Mouse (Mus musculus): ENCODE data around the gene Clrn2. TPM values are rescaled to one million over a fixed set of nuclear protein-coding genes. Genes with fewer than 3 reads are reported as not detected.

Gene Clrn2
- polyA plus RNA-seq, 1 experiment from 2014 or later, result not detected

- Histone ChIP-seq H3K79me2 (ENCODE audit: inconsistent target) (no peaks in the 10 kb centered on the region), H3K4me3 (ENCODE audit: inconsistent target) (no peak overlapping the region), H3K36me3 (ENCODE audit: inconsistent target) (no peaks in the 10 kb centered on the region), H3K27ac (no peak overlapping the region)
- WGBS (ENCODE audit: missing documents), result 79% methylated on average over 1 of the region's 1 CpGs
Measured at GRCm38 (mm10) chr5:45480066-45480465, 26.5 kb downstream of the Clrn2 start.

- Histone ChIP-seq H3K27ac (no peak overlapping the region), H3K36me3 (ENCODE audit: inconsistent target) (no peaks in the 10 kb centered on the region), H3K79me2 (ENCODE audit: inconsistent target) (no peaks in the 10 kb centered on the region), H3K4me3 (ENCODE audit: inconsistent target) (no peak overlapping the region)
- WGBS (ENCODE audit: missing documents), result 88% methylated on average over 2 of the region's 2 CpGs
Measured at GRCm38 (mm10) chr5:45481125-45481524, 27.6 kb downstream of the Clrn2 start.

- Histone ChIP-seq H3K79me2 (ENCODE audit: inconsistent target) (no peaks in the 10 kb centered on the region), H3K4me3 (ENCODE audit: inconsistent target) (no peak overlapping the region), H3K36me3 (ENCODE audit: inconsistent target) (no peaks in the 10 kb centered on the region), H3K27ac (no peak overlapping the region)
- WGBS (ENCODE audit: missing documents), result 80% methylated on average over 3 of the region's 3 CpGs
Measured at GRCm38 (mm10) chr5:45482607-45483006, 29.1 kb downstream of the Clrn2 start.

GRCm38 (mm10) chr5:45483654-45484053, 30.1 kb downstream of the Clrn2 start:
- Histone ChIP-seq H3K36me3 (ENCODE audit: inconsistent target) (no peaks in the 10 kb centered on the region), H3K79me2 (ENCODE audit: inconsistent target) (no peaks in the 10 kb centered on the region), H3K4me3 (ENCODE audit: inconsistent target) (no peak overlapping the region), H3K27ac (no peak overlapping the region)
- 83% methylated on average over 1 of the region's 1 CpGs for WGBS (ENCODE audit: missing documents)

- Histone ChIP-seq H3K4me3 (ENCODE audit: inconsistent target) (no peak overlapping the region), H3K27ac (no peak overlapping the region), H3K79me2 (ENCODE audit: inconsistent target) (peaks cover 8% of the 10 kb centered on the region; the same call in 1 of the 2 replicates), H3K36me3 (ENCODE audit: inconsistent target) (no peaks in the 10 kb centered on the region)
- 71% methylated on average over 4 of the region's 4 CpGs for WGBS (ENCODE audit: missing documents)
Measured at GRCm38 (mm10) chr5:45491776-45492175, 38.2 kb downstream of the Clrn2 start.

- WGBS (ENCODE audit: missing documents), result under 1% methylated on average over 78 of the region's 78 CpGs
- H3K4me3 ChIP-seq (ENCODE audit: inconsistent target), result peak within 1 kb of the TSS; percentile 68
- 0 out of 2 replicates have a peak within 1 kb of the TSS, but pooled peaks have one; percentile 24 for H3K27ac ChIP-seq
- peaks cover 5% of the 10 kb centered on the region; the same call in 1 of the 2 replicates for H3K36me3 ChIP-seq (ENCODE audit: inconsistent target)
- peaks cover 8% of the 10 kb centered on the region; the same call in 1 of the 2 replicates for H3K79me2 ChIP-seq (ENCODE audit: inconsistent target)
Measured at GRCm38 (mm10) chr5:45493191-45494092, 39.9 kb downstream of the Clrn2 start, which contains the start of gene Lap3. Lap3 (plus strand) TSS chr5:45493374.

- Histone ChIP-seq H3K79me2 (ENCODE audit: inconsistent target) (peaks cover 8% of the 10 kb centered on the region; the same call in 1 of the 2 replicates), H3K4me3 (ENCODE audit: inconsistent target) (peak overlapping the region; percentile 68), H3K27ac (no peak overlapping the region), H3K36me3 (ENCODE audit: inconsistent target) (peaks cover 6% of the 10 kb centered on the region)
- WGBS (ENCODE audit: missing documents), result 90% methylated on average over 9 of the region's 9 CpGs
Measured at GRCm38 (mm10) chr5:45494093-45494755, 40.7 kb downstream of the Clrn2 start.

GRCm38 (mm10) chr5:45495429-45495975, 42.0 kb downstream of the Clrn2 start:
- H3K4me3 ChIP-seq (ENCODE audit: inconsistent target), result no peak overlapping the region
- H3K36me3 ChIP-seq (ENCODE audit: inconsistent target), result peaks cover 6% of the 10 kb centered on the region
- H3K79me2 ChIP-seq (ENCODE audit: inconsistent target), result peaks cover 8% of the 10 kb centered on the region; the same call in 1 of the 2 replicates
- H3K27ac ChIP-seq, result no peak overlapping the region
- WGBS (ENCODE audit: missing documents), result 95% methylated on average over 3 of the region's 3 CpGs

GRCm38 (mm10) chr5:45496042-45496441, 42.5 kb downstream of the Clrn2 start:
- Histone ChIP-seq H3K79me2 (ENCODE audit: inconsistent target) (peaks cover 8% of the 10 kb centered on the region; the same call in 1 of the 2 replicates), H3K36me3 (ENCODE audit: inconsistent target) (peaks cover 11% of the 10 kb centered on the region), H3K27ac (no peak overlapping the region), H3K4me3 (ENCODE audit: inconsistent target) (no peak overlapping the region)

GRCm38 (mm10) chr5:45496479-45496878, 42.9 kb downstream of the Clrn2 start:
- 87% methylated on average over 4 of the region's 4 CpGs for WGBS (ENCODE audit: missing documents)
- peaks cover 14% of the 10 kb centered on the region for H3K36me3 ChIP-seq (ENCODE audit: inconsistent target)
- H3K4me3 ChIP-seq (ENCODE audit: inconsistent target), result no peak overlapping the region
- H3K79me2 ChIP-seq (ENCODE audit: inconsistent target), result peaks cover 8% of the 10 kb centered on the region; the same call in 1 of the 2 replicates
- H3K27ac ChIP-seq, result no peak overlapping the region

- no peak overlapping the region for H3K4me3 ChIP-seq (ENCODE audit: inconsistent target)
- 91% methylated on average over 12 of the region's 12 CpGs for WGBS (ENCODE audit: missing documents)
- peaks cover 18% of the 10 kb centered on the region for H3K36me3 ChIP-seq (ENCODE audit: inconsistent target)
- peaks cover 8% of the 10 kb centered on the region; the same call in 1 of the 2 replicates for H3K79me2 ChIP-seq (ENCODE audit: inconsistent target)
- no peak overlapping the region for H3K27ac ChIP-seq
Measured at GRCm38 (mm10) chr5:45496930-45497550, 43.5 kb downstream of the Clrn2 start.

- H3K79me2 ChIP-seq (ENCODE audit: inconsistent target), result peaks cover 8% of the 10 kb centered on the region; the same call in 1 of the 2 replicates
- 82% methylated on average over 5 of the region's 5 CpGs for WGBS (ENCODE audit: missing documents)
- H3K36me3 ChIP-seq (ENCODE audit: inconsistent target), result peaks cover 23% of the 10 kb centered on the region
- no peak overlapping the region for H3K4me3 ChIP-seq (ENCODE audit: inconsistent target)
- no peak overlapping the region for H3K27ac ChIP-seq
Measured at GRCm38 (mm10) chr5:45497564-45497963, 44.0 kb downstream of the Clrn2 start.

GRCm38 (mm10) chr5:45510071-45510470, 56.5 kb downstream of the Clrn2 start:
- WGBS (ENCODE audit: missing documents), result 93% methylated on average over 7 of the region's 7 CpGs
- no peak overlapping the region for H3K4me3 ChIP-seq (ENCODE audit: inconsistent target)
- no peak overlapping the region for H3K27ac ChIP-seq
- no peaks in the 10 kb centered on the region for H3K79me2 ChIP-seq (ENCODE audit: inconsistent target)
- peaks cover 63% of the 10 kb centered on the region for H3K36me3 ChIP-seq (ENCODE audit: inconsistent target)

- H3K4me3 ChIP-seq (ENCODE audit: inconsistent target), result no peak overlapping the region
- H3K79me2 ChIP-seq (ENCODE audit: inconsistent target), result no peaks in the 10 kb centered on the region
- H3K36me3 ChIP-seq (ENCODE audit: inconsistent target), result peaks cover 37% of the 10 kb centered on the region
- 94% methylated on average over 6 of the region's 6 CpGs for WGBS (ENCODE audit: missing documents)
- no peak overlapping the region for H3K27ac ChIP-seq
Measured at GRCm38 (mm10) chr5:45512908-45513307, 59.4 kb downstream of the Clrn2 start.

All from macrophage (primary cell).